Mouse (Mus musculus): ENCODE measurements around the gene Btbd18. TPM values are rescaled to one million over a fixed set of nuclear protein-coding genes. Genes with fewer than 3 reads are reported as not detected.

Gene Btbd18
- polyA plus RNA-seq, 1 experiment from 2014 or later, result 0.07 TPM

DNA sequence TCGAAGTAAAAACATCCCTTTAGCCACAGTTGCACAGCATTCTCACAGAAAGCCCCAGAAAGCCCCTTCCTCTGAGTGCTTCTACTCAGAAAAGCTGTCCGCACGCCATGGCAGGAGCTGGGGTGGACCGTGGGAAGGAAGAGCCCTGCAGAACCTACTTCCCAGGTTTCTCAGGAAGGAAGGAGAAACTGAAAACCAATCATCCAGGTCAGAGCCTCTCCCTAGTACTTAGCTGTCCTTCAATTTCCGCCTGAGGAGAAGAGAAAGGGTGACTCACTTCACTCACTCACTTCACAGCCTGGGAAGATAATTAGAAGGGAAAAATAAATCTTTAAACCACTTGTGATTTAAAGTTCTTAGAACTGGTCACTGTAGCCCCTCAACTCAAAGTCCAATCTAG is 45.5 kb downstream of the Btbd18 start:
- WGBS, result 71% methylated on average over 5 of the region's 5 CpGs
- no peak overlapping the region for H3K4me3 ChIP-seq (ENCODE audit: low read depth, low read length)
- H3K36me3 ChIP-seq (ENCODE audit: control insufficient read depth, insufficient read depth), result peaks cover 24% of the 10 kb centered on the region
- TF ChIP-seq CTCF (IDR thresholded peaks at IDR 0.05; ENCODE audit: low read depth), result no peak
- ATAC-seq, result 0 out of 2 replicates have a peak, but pooled peaks have one; percentile 36
- no peak overlapping the region for H3K4me2 ChIP-seq (replicated peaks; ENCODE audit: low read depth)
- H3K9me3 ChIP-seq (ENCODE audit: control insufficient read depth), result no peaks in the 10 kb centered on the region
- H3K4me1 ChIP-seq (replicated peaks; ENCODE audit: control insufficient read depth, insufficient read depth, low read length), result peaks cover 6% of the 10 kb centered on the region; the same call in 1 of the 2 replicates
- H3K27me3 ChIP-seq (replicated peaks; ENCODE audit: control insufficient read depth, insufficient read depth, low read length), result no peaks in the 10 kb centered on the region
- no peak overlapping the region for H3K9ac ChIP-seq (ENCODE audit: low read depth, low read length)
- 0 out of 2 replicates have a peak overlapping the region, but pooled peaks have one; percentile 28 for H3K27ac ChIP-seq (ENCODE audit: low read depth, low read length)

DNA sequence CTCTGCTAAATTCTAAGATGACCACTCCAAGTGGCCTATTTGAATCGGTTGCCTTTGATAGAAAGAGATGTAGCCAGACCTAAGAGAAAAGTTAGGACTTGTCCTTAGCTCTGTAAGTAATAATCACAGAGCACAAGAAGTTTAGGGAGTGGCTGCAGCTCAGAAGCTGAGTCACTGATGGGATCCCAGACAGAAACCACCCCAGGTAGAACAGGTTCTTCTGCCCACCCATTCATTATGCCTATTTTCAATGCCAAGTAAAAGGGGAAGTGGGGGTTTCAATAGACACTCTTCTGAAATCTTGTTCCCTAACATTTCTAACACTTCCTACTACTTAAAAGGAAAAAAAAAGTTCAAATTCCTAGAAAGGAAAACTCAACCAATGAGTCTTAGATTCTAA is 46.4 kb downstream of the Btbd18 start:
- WGBS, result 85% methylated on average over 1 of the region's 1 CpGs
- H3K4me3 ChIP-seq (ENCODE audit: low read depth, low read length), result no peak overlapping the region
- ATAC-seq, result no peak
- no peak overlapping the region for H3K9ac ChIP-seq (ENCODE audit: low read depth, low read length)
- no peak overlapping the region for H3K4me2 ChIP-seq (replicated peaks; ENCODE audit: low read depth)
- H3K27me3 ChIP-seq (replicated peaks; ENCODE audit: control insufficient read depth, insufficient read depth, low read length), result no peaks in the 10 kb centered on the region
- H3K36me3 ChIP-seq (ENCODE audit: control insufficient read depth, insufficient read depth), result peaks cover 30% of the 10 kb centered on the region
- H3K4me1 ChIP-seq (replicated peaks; ENCODE audit: control insufficient read depth, insufficient read depth, low read length), result peaks cover 6% of the 10 kb centered on the region; the same call in 1 of the 2 replicates
- no peak for TF ChIP-seq CTCF (IDR thresholded peaks at IDR 0.05; ENCODE audit: low read depth)
- no peak overlapping the region for H3K27ac ChIP-seq (ENCODE audit: low read depth, low read length)
- H3K9me3 ChIP-seq (ENCODE audit: control insufficient read depth), result no peaks in the 10 kb centered on the region

DNA sequence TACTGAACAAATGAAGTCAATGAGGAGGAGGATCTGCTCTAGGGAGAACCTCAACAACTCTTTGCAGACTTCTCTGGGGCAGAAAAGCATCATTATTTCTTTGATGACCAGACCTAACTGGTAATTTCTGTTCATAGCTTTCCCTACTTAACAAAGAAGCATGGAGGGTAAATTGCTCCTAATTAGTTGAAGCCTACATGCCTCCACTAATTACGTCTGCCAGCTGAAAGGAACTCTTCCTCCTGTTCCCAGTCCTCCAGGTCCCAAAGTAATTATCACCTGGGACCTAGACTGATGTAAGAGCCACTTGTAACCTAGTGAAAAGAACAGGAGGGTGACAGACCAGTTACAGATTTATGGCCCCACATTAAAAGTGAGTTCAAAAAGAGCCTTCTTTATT is 48.6 kb downstream of the Btbd18 start:
- no peaks in the 10 kb centered on the region for H3K9me3 ChIP-seq (ENCODE audit: control insufficient read depth)
- no peaks in the 10 kb centered on the region for H3K27me3 ChIP-seq (replicated peaks; ENCODE audit: control insufficient read depth, insufficient read depth, low read length)
- no peak for ATAC-seq
- 63% methylated on average over 1 of the region's 1 CpGs for WGBS
- no peak overlapping the region for H3K4me2 ChIP-seq (replicated peaks; ENCODE audit: low read depth)
- H3K27ac ChIP-seq (ENCODE audit: low read depth, low read length), result no peak overlapping the region
- no peak overlapping the region for H3K4me3 ChIP-seq (ENCODE audit: low read depth, low read length)
- H3K4me1 ChIP-seq (replicated peaks; ENCODE audit: control insufficient read depth, insufficient read depth, low read length), result peaks cover 6% of the 10 kb centered on the region; the same call in 1 of the 2 replicates
- peaks cover 33% of the 10 kb centered on the region for H3K36me3 ChIP-seq (ENCODE audit: control insufficient read depth, insufficient read depth)
- H3K9ac ChIP-seq (ENCODE audit: low read depth, low read length), result no peak overlapping the region
- TF ChIP-seq CTCF (IDR thresholded peaks at IDR 0.05; ENCODE audit: low read depth), result no peak

DNA sequence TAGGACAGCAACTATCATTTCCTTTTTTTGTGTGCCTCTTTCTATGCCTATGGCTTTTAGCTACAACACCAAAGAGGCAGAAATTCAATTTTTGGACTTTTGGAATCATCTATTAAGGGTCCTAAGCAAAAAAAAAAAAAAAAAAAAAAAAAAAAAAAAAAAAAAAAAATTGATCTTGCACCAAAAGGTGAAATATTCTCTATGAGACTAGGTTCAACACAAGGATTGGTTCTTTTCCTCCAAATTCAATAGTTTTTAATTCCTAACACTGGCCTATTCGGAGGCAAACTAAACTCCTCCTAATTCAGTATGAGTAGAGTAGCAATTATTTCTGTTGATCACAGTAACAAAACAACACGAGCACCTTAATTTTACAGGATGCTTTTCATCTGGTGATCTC is 53.0 kb downstream of the Btbd18 start:
- no peaks in the 10 kb centered on the region for H3K9me3 ChIP-seq (ENCODE audit: control insufficient read depth)
- ATAC-seq, result no peak
- H3K4me3 ChIP-seq (ENCODE audit: low read depth, low read length), result no peak overlapping the region
- H3K4me1 ChIP-seq (replicated peaks; ENCODE audit: control insufficient read depth, insufficient read depth, low read length), result 0 out of 2 replicates have a peak, but pooled peaks cover 2% of the 10 kb centered on the region
- no peak overlapping the region for H3K4me2 ChIP-seq (replicated peaks; ENCODE audit: low read depth)
- TF ChIP-seq CTCF (IDR thresholded peaks at IDR 0.05; ENCODE audit: low read depth), result no peak
- H3K27ac ChIP-seq (ENCODE audit: low read depth, low read length), result no peak overlapping the region
- 88% methylated on average over 2 of the region's 2 CpGs for WGBS
- no peak overlapping the region for H3K9ac ChIP-seq (ENCODE audit: low read depth, low read length)
- H3K36me3 ChIP-seq (ENCODE audit: control insufficient read depth, insufficient read depth), result peaks cover 16% of the 10 kb centered on the region
- H3K27me3 ChIP-seq (replicated peaks; ENCODE audit: control insufficient read depth, insufficient read depth, low read length), result no peaks in the 10 kb centered on the region

DNA sequence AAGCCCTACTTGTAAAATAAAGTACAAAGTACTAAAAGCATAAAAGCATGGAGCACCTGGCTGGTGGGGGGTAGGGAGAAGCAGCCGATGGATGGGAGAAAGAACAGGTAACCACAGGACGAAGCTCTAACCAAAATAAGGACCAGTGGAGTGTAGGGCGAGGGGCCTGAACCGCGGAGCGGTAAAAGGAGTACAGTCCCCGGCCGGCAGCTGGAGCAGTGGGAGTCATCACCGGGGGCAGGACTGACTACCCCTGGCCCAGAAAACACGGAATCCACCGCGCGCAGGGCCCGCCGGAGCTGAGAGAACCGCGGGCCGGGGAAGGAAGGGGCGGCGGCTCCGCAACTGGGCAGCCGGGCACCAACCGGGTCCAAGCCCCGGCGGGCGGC is 55.5 kb downstream of the Btbd18 start:
- ATAC-seq, result no peak
- peak overlapping the region; percentile 99 for H3K4me3 ChIP-seq (ENCODE audit: low read depth, low read length)
- 0 out of 2 replicates have a peak, but pooled peaks cover 2% of the 10 kb centered on the region for H3K4me1 ChIP-seq (replicated peaks; ENCODE audit: control insufficient read depth, insufficient read depth, low read length)
- no peaks in the 10 kb centered on the region for H3K27me3 ChIP-seq (replicated peaks; ENCODE audit: control insufficient read depth, insufficient read depth, low read length)
- no peak for TF ChIP-seq CTCF (IDR thresholded peaks at IDR 0.05; ENCODE audit: low read depth)
- no peaks in the 10 kb centered on the region for H3K9me3 ChIP-seq (ENCODE audit: control insufficient read depth)
- H3K4me2 ChIP-seq (replicated peaks; ENCODE audit: low read depth), result peak overlapping the region; percentile 85
- peak overlapping the region; percentile 93 for H3K9ac ChIP-seq (ENCODE audit: low read depth, low read length)
- WGBS, result 1% methylated on average over 19 of the region's 26 CpGs
- peaks cover 14% of the 10 kb centered on the region for H3K36me3 ChIP-seq (ENCODE audit: control insufficient read depth, insufficient read depth)
- peak overlapping the region; percentile 96 for H3K27ac ChIP-seq (ENCODE audit: low read depth, low read length)

GRCm38 (mm10) chr2:84714811-84715561 is 56.1 kb downstream of the Btbd18 start, which contains the start of gene Zdhhc5:
Gene Zdhhc5, minus strand, starts transcription at chr2:84715180.
- Histone ChIP-seq H3K4me1 (replicated peaks; ENCODE audit: control insufficient read depth, insufficient read depth, low read length) (0 out of 2 replicates have a peak, but pooled peaks cover 2% of the 10 kb centered on the region), H3K36me3 (ENCODE audit: control insufficient read depth, insufficient read depth) (peaks cover 10% of the 10 kb centered on the region), H3K4me2 (replicated peaks; ENCODE audit: low read depth) (peak within 1 kb of the TSS; percentile 85), H3K9ac (ENCODE audit: low read depth, low read length) (peak within 1 kb of the TSS; percentile 93), H3K9me3 (ENCODE audit: control insufficient read depth) (no peaks in the 10 kb centered on the region), H3K27me3 (replicated peaks; ENCODE audit: control insufficient read depth, insufficient read depth, low read length) (no peaks in the 10 kb centered on the region), H3K4me3 (ENCODE audit: low read depth, low read length) (peak within 1 kb of the TSS; percentile 99), H3K27ac (ENCODE audit: low read depth, low read length) (peak within 1 kb of the TSS; percentile 96)
- peak; percentile 97 for ATAC-seq
- TF ChIP-seq CTCF (IDR thresholded peaks at IDR 0.05; ENCODE audit: low read depth), result no peak
- WGBS, result under 1% methylated on average over 97 of the region's 107 CpGs
